Mouse (Mus musculus) gonadal fat pad, adult 2 months (tissue): ENCODE measurements around the gene Eomes. TPM values are rescaled to one million over a fixed set of nuclear protein-coding genes. Genes with fewer than 3 reads are reported as not detected.

Experiments
- DNase-seq: peaks from one replicate; pipeline ENCODE4 v3.0.0-alpha.2; 2012; ENCODE audit warnings: low read depth
- polyA plus RNA-seq: library from polyadenylated mRNA; depleted of rRNA; stranded (reverse); fragments of >200 nt; gene quantifications from 2 replicates; pipeline ENCODE4 v1.2.3, GENCODE M21; 2012

Gene Eomes
- polyA plus RNA-seq, 1 experiment: 0.12 TPM

GRCm38 (mm10) chr9:118487636-118488035, 9.6 kb downstream of the Eomes start:
- DNase-seq: no peak

- DNase-seq: no peak
These were observed 10.3 kb downstream of the Eomes start for GRCm38 (mm10) chr9:118488138-118488895.

DNA sequence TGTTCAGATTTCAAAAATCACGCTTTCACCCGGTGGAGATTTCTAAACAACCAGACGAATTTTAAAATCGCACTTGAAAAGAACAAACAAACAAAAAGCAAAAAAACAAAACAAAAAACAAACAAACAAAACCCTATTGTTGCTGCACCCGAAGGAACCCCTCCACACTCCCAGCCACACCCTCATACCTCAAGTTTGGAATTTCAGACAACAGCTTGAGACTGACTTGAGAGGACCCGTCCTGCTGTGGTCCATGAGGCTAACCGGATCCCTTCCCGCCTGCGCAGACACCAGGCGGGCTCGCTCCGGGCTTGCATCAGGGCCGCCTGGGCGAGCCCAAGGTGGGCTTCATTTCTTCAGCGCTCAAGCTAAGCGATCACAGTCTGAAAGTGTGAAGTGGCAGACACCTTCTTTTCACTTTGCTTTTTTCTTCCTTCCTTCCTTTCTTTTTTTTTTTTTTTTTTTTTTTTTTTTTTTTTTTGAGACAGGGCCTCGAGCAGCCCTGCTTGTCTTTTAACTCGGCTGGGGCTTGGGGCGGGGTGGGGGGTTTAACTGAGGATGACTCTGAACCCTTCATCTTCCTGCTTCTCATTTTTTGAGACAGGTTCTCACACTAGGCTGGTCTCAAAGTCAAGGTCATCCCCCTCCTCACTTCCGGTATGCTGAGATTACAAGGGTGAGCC, 11.0 kb downstream of the Eomes start:
- DNase-seq: no peak

DNA sequence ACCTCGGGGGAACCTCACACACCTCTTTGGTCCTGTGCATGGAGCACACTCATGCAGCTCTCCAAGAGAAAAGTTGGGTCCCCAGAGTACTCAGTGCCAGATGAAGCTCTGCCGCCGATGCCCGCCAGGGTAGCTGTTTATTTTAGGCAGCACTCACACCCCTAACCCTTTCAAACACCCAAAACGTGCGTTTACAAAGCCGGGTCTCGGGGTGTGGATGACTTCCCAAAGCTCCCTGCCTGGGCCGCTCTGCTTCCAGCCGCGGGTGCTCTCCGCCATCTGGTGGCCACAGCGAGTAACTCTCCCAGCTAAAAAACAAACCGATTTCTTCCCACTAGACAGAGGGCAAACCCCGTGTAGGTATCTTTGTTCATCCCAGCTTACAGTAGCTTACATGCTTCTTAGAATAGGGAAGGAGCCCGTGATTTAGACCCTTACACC, 11.6 kb downstream of the Eomes start:
- DNase-seq: no peak

DNA sequence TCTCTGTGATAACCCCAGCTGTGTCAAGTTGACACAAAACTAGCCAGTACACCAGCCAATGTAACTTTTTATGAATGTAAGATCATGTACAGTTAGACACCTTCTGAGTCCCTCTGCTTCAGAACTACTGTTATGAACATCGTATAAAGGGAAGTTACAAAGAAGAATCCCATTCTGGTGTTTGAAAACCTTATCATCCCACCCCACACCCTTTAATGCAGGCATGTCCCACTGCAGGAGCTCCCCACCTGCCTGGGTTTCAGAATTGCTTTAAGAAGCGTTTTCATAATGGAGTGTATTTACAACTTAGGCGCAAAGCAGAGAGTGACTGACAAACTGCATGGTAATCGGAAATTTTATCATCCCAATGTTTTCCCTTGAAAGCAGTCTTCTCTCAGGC, 13.2 kb downstream of the Eomes start:
- DNase-seq: no peak

DNA sequence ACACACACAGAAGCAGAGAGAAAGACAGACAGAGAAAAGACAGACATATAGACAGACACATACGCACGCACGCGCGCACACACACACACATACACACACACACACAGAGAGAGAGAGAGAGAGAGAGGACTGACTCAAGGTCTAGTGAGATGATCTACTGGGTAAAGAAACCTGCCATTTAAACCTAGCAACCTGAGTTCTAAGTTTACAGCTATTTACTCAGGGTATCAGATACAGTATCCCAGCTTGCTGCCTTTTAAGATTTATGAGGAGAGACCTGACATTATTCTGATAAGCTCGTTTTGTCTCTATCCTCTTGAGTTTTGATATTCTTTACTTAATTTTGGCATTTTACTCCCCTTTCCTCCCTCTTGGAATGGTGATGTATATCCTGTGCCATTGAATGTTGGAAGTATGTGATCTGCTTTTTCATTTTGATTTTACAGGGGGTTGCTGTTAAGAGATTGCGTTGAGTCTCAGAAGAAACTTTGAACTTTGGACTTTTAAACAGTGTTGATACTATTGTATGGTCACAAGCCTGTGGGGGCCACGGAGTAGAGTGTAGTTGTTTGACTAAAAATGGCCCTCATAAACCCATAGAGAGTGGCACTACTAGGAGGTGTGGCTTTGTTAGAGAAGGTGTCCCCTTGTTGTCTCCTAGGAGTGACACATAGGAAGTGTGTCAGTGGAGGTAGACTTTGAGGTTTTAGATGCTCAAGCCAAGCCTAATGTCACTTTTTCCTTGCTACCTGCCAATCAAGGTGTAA, 15.1 kb downstream of the Eomes start:
- no peak for DNase-seq

DNA sequence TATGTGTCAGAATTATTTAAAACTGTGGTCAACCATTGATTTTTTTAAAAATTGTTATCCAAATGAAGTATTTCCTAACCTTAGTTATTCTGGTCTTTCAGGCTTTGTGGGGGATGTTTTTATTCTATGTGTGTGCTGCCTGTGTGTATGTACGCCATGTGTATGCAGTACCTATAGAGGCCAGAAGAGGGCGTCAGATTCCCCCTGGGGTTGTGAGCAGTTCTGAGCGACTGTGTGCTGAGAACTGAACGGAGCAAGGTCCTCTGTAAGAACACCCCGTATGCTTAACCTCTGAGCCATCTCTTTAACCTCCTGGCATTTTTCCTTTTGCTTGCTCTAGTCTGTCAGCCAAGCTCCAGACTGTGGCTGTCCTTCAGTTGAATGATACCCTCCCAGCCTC, 16.1 kb downstream of the Eomes start:
- DNase-seq: no peak

- no peak for DNase-seq
These were observed 17.9 kb downstream of the Eomes start for GRCm38 (mm10) chr9:118495933-118496332.

DNA sequence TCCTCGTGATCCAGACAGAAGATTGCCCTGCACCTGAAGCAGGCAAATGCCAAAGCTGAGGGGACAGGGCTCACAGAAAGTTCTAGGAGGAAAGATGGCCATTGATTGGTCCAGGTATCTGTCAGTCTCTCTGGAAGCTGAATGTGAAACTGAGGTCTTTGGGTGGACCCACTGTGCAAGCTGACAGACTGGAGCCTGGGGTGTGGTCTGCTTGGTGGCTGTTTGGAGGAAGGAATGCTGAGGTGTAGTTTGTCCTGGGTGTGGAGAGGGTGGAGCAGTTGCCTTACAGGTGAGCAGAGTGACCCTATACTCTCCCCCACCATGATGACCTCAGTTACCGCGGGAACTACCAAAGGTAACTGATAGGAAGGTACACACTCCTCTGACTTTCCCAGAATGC, 18.9 kb downstream of the Eomes start:
- no peak for DNase-seq

- no peak for DNase-seq
These were observed 20.0 kb downstream of the Eomes start for GRCm38 (mm10) chr9:118498061-118498460.

- DNase-seq: no peak
These were observed 23.0 kb downstream of the Eomes start for GRCm38 (mm10) chr9:118500963-118501362.

DNA sequence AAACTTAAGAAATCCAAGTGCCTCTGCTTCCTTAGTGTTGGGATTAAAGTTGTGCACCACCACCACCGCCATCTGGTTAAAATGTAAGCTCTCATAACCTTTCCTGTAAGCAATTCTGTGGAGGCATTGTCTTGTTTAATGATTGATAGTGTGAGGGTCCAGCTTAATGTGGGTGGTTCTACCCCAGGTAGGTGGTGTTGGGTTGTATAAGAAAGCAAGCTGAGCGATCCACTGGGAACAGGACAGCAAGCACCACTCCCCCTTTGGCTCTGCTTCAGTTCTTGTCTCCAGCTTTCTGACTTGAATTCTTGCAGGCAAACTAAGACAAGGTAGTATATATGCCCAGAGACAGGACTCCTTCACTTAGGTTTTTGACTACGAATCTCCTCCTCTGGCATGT, 26.6 kb downstream of the Eomes start:
- DNase-seq: no peak

DNA sequence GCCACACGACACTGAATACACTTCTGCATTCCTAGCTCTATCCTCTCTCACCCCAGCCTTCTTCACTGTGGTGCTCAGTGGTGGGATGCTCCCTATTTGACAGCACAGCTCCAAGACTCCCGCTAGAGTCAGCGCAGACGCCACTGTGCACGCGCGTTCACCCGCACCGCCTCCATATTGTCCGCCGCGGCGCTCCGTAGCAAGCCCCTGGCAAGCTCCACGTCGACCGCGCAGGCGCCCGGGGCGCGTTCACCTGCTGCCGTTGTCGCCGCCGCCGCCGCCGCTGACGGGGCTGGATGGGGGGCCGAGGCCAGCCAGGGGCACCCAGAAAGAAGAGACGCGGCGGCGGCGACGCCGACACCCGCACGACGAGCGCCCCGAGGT, 28.0 kb downstream of the Eomes start, which contains the start of gene Golga4:
Golga4 (plus strand) TSS at position 248 of the 384 bp plus-strand sequence.
- DNase-seq: no peak

- no peak for DNase-seq
These were observed 28.6 kb downstream of the Eomes start for GRCm38 (mm10) chr9:118506404-118507231.

- no peak for DNase-seq
These were observed 29.5 kb downstream of the Eomes start for GRCm38 (mm10) chr9:118507552-118507951.

- DNase-seq: no peak
These were observed 30.6 kb downstream of the Eomes start for GRCm38 (mm10) chr9:118508601-118509000.

- no peak for DNase-seq
These were observed 33.1 kb downstream of the Eomes start for GRCm38 (mm10) chr9:118510941-118511690.

DNA sequence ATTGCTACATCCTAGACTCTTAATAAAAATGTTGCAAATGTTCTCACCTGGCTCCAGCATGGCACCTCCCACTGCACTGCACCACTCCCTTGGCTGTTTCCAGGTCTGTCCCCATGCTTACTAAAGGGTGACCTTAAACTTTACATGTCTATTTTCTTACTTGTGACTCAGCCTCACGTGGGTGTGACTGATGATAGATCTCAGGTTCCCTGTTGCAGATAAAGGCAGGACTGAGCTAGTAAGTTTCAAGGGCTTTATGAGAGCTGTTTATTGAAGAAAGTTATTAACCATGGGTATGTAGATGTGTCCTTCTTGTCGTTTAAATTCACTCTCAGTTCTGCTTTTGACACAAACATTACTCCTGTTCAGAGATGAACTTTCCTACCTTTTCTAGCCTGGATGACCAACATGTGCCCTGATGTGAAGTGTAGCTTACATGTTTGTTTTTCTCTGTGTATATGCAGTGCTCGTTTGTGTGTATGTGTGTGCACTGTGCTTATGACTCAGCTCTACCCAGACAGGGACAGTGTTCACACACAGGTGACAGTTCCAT, 34.7 kb downstream of the Eomes start:
- peak; percentile 64 for DNase-seq

- no peak for DNase-seq
These were observed 37.5 kb downstream of the Eomes start for GRCm38 (mm10) chr9:118515476-118515875.

DNA sequence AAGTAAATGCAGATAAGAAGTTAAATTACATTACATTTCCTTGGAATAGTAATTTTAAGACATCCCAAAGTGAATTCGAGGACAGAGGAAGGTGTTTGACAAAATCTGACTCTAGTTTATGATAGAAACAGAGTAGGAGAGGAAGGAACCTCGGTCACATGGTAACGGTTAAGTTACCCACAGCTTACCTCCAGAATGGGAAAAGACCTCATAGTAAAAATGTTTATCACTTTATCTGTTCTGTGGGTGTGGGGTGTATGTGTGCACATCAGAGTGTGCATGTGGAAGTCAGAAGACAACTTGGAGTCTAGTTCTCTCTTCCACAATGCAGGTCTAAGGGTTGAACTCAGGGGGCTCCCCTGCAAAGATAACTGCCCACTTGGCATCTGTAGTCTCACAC, 38.1 kb downstream of the Eomes start:
- no peak for DNase-seq

- DNase-seq: no peak
These were observed 39.6 kb downstream of the Eomes start for GRCm38 (mm10) chr9:118517619-118518018.
